Mouse (Mus musculus): ENCODE data around the gene Eif2b3. TPM values are rescaled to one million over a fixed set of nuclear protein-coding genes. Genes with fewer than 3 reads are reported as not detected.

The Eif2b3 gene
- polyA plus RNA-seq, 1 experiment from 2014 or later: 23.6 TPM

GRCm38 (mm10) chr4:117136034-117136433, 116.8 kb downstream of the Eif2b3 start:
- Histone ChIP-seq H3K4me3 (ENCODE audit: low read length) (no peak overlapping the region), H3K9me3 (replicated peaks; ENCODE audit: control insufficient read depth, low read length) (no peaks in the 10 kb centered on the region), H3K27ac (ENCODE audit: low read length) (no peak overlapping the region), H3K36me3 (ENCODE audit: control insufficient read depth, insufficient read depth) (no peaks in the 10 kb centered on the region), H3K4me1 (ENCODE audit: control insufficient read depth, insufficient read depth, low read length) (peaks cover 4% of the 10 kb centered on the region), H3K4me2 (ENCODE audit: low read depth, low read length) (no peak overlapping the region), H3K9ac (ENCODE audit: low read length) (no peak overlapping the region), H3K27me3 (ENCODE audit: control insufficient read depth, insufficient read depth, low read length) (peaks cover 15% of the 10 kb centered on the region)
- no peak for ATAC-seq (replicated peaks; ENCODE audit: extremely low read depth, insufficient read depth, low FRiP score)
- WGBS: 28% methylated on average over 8 of the region's 8 CpGs

Other genes with a start within 250 kb of the Eif2b3 start
- gene Toe1, start 211.8 kb upstream of the Eif2b3 start, polyA plus RNA-seq (2015; fragmentation: Nextera tagmentation; extraction: Ambion mirVana): 23.4 and 23.5 TPM in 2 replicates
- 8.6 and 9.9 TPM in 2 replicates for gene Mutyh, start 211.7 kb upstream of the Eif2b3 start, polyA plus RNA-seq (2015; fragmentation: Nextera tagmentation; extraction: Ambion mirVana)
- 0.95 and 1.2 TPM in 2 replicates for gene Hpdl, start 197.7 kb upstream of the Eif2b3 start, polyA plus RNA-seq (2015; fragmentation: Nextera tagmentation; extraction: Ambion mirVana)
- gene Zswim5, start 142.0 kb upstream of the Eif2b3 start, polyA plus RNA-seq (2015; fragmentation: Nextera tagmentation; extraction: Ambion mirVana): 0.39 and 0.42 TPM in 2 replicates
- 97.1 and 101 TPM in 2 replicates for gene Urod, start 25.0 kb upstream of the Eif2b3 start, polyA plus RNA-seq (2015; fragmentation: Nextera tagmentation; extraction: Ambion mirVana)
- 6.6 and 7.0 TPM in 2 replicates for gene Hectd3, start 24.1 kb upstream of the Eif2b3 start, polyA plus RNA-seq (2015; fragmentation: Nextera tagmentation; extraction: Ambion mirVana)
- 2.0 and 2.1 TPM in 2 replicates for gene Ptch2, start 76.7 kb downstream of the Eif2b3 start, polyA plus RNA-seq (2015; fragmentation: Nextera tagmentation; extraction: Ambion mirVana)
- 3.0 and 4.6 TPM in 2 replicates for gene Btbd19, start 106.3 kb downstream of the Eif2b3 start, polyA plus RNA-seq (2015; fragmentation: Nextera tagmentation; extraction: Ambion mirVana)
- 0.61 and 0.84 TPM in 2 replicates for gene Tctex1d4, start 107.4 kb downstream of the Eif2b3 start, polyA plus RNA-seq (2015; fragmentation: Nextera tagmentation; extraction: Ambion mirVana)
- 1.9 and 2.2 TPM in 2 replicates for gene Plk3, start 114.6 kb downstream of the Eif2b3 start, polyA plus RNA-seq (2015; fragmentation: Nextera tagmentation; extraction: Ambion mirVana)
- 420 and 513 TPM in 2 replicates for gene Rps8, start 136.8 kb downstream of the Eif2b3 start, polyA plus RNA-seq (2015; fragmentation: Nextera tagmentation; extraction: Ambion mirVana)
- gene Kif2c, start 163.2 kb downstream of the Eif2b3 start, polyA plus RNA-seq (2015; fragmentation: Nextera tagmentation; extraction: Ambion mirVana): 36.5 and 39.9 TPM in 2 replicates
- 36.8 and 39.9 TPM in 2 replicates for gene Tmem53, start 232.5 kb downstream of the Eif2b3 start, polyA plus RNA-seq (2015; fragmentation: Nextera tagmentation; extraction: Ambion mirVana)
- 0.85 and 0.95 TPM in 2 replicates for gene Armh1, start 232.7 kb downstream of the Eif2b3 start, polyA plus RNA-seq (2015; fragmentation: Nextera tagmentation; extraction: Ambion mirVana)

All from heart, embryonic 16.5 days (tissue).